Comparison of ENCODE assay signal across 22 mouse cellular contexts in genomic region chr2:174459365-174459764, GRCm38 (mm10). TPM values are rescaled to one million over a fixed set of nuclear protein-coding genes. Genes with fewer than 3 reads are reported as not detected.
"Had no signal": no experiment of that assay in that cellular context is flagged by ENCODE, and none has a peak within 500 bp of the region (broad histone marks: within the 10 kb centered on the region; RNA-seq: fewer than 3 reads in every experiment).

No protein-coding gene starts in this region.

- H3K27me3 ChIP-seq: limb, embryonic 13.5 days; megakaryocyte, embryonic 14.5 days; midbrain, embryonic 15.5 days had no signal

- ATAC-seq: liver, postnatal 0 days; lung, postnatal 0 days; midbrain, embryonic 15.5 days had no signal

- DNase-seq: kidney, adult 18-20 months; kidney, adult 9 months; kidney, postnatal 14 days; kidney, postnatal 4 days; layer of hippocampus, adult 9-11 months; liver, postnatal 0 days; lung, embryonic 14.5 days; thymus, adult 18-20 months; thymus, postnatal 36 days had no signal

- H3K9ac ChIP-seq: limb, embryonic 13.5 days; liver, embryonic 14.5 days; liver, postnatal 0 days; lung, embryonic 14.5 days; midbrain, embryonic 15.5 days had no signal

- H3K9me3 ChIP-seq: limb, embryonic 10.5 days; limb, embryonic 13.5 days; megakaryocyte, embryonic 14.5 days; midbrain, embryonic 15.5 days had no signal

- H3K4me3 ChIP-seq: layer of hippocampus, adult 2 months; limb, embryonic 10.5 days; limb, embryonic 13.5 days; megakaryocyte, embryonic 14.5 days; midbrain, embryonic 15.5 days had no signal

- H3K27ac ChIP-seq: layer of hippocampus, adult 2 months; limb, embryonic 13.5 days; liver, embryonic 14.5 days; macrophage; midbrain, embryonic 15.5 days had no signal

- H3K4me2 ChIP-seq: limb, embryonic 13.5 days; lung, embryonic 14.5 days; midbrain, embryonic 11.5 days; midbrain, embryonic 15.5 days had no signal

RNA-seq across cellular contexts. Expression of gene Tubb1, which starts 8.9 kb away (rescaled TPM):
- total RNA-seq: layer of hippocampus, adult 2 months; layer of hippocampus, postnatal 25 days; left cerebral cortex, adult 18-20 months; left cerebral cortex, postnatal 25 days had no signal
- polyA plus RNA-seq: small intestine, adult 2 months had no signal
